Mouse (Mus musculus) thymus, postnatal 0 days (tissue): ENCODE measurements around the gene Pltp. TPM values are rescaled to one million over a fixed set of nuclear protein-coding genes. Genes with fewer than 3 reads are reported as not detected.
"Not testable (repeated sequence)": the region's sequence is repeated elsewhere in the genome, so short reads cannot be mapped to it uniquely, and the experiment has no call there.

Source experiments
- DNase-seq: peaks from one replicate; pipeline ENCODE4 v3.0.0-alpha.2; 2015; ENCODE audit warnings: low spot score
- polyA plus RNA-seq: library from polyadenylated mRNA; unstranded; fragments of >200 nt; fragmentation: Nextera tagmentation; extraction: Ambion mirVana; gene quantifications from 2 replicates; pipeline ENCODE4 v1.2.1, GENCODE M21; 2015

Gene Pltp
- polyA plus RNA-seq, 1 experiment from 2014 or later = 433 TPM

DNA sequence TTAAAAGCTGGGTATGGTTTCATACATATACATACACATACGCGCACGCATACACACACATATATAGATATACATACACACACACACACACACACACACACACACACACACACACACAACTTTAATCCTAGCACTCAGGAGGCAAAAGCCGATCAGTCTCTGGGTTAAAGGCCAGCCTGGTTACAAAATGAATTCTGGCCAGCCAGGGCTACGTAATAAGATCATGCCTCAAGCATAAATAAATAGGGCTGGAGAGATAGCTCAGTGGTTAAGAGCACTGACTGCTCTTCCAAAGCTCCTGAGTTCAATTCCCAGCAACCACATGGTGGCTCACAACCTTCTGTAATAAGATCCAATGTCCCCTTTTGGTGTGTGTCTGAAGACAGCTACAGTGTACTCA lies 1.9 kb downstream of the Pltp start:
- not testable (repeated sequence) for DNase-seq

DNA sequence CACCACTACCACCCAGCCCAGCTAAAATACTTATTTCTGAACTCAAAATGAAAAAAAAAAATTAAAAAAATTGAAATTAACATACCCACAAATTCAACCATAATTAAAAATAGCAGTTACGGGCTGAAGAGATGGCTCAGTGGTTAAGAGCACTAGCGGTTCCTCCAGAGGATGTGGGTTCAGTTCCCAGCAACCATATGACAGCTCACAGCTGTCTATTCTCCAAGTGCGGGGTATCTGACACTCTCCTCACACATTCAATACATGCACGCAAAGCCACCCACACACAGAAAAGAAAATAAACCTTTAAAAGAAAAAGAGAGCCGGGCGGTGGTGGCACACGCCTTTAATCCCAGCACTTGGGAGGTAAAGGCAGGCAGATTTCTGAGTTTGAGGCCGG lies 7.5 kb downstream of the Pltp start:
- peak; percentile 81 for DNase-seq

GRCm38 (mm10) chr2:164845782-164846181 lies 11.7 kb downstream of the Pltp start:
- DNase-seq = peak; percentile 25

DNA sequence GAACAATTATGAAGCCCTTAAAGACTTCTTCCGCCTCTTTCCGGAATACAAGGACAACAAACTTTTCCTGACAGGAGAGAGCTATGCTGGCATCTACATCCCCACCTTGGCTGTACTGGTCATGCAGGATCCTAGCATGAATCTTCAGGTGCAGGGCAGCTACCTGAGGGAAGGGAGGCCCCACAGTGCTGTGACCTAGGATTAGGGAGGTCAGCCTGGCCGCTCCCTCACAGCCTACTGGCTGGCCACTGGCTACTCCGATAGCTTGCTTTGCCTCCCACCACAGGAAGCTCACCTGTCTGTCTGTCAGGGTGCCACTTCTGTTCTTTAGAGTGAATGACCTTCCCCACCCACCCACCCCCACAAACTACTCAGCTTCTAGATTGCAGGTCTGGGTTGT lies 22.3 kb downstream of the Pltp start:
- DNase-seq = no peak

DNA sequence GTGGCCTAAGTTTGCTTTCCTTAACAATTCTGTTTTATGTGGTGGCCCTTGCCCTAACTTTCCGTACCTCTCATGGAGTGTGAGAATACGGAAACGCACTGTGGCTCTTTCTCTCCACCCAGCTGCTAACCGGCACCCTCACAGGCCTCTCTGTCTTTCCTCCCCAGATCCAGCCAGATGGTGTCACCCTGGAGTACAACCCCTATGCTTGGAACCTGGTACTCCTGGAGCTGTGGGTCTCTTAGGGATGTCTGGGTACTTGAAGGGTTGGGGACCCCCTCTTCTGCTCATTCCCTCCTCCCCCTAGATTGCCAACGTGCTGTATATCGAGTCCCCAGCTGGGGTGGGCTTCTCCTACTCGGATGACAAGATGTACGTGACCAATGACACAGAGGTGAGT lies 23.0 kb downstream of the Pltp start:
- peak; percentile 58 for DNase-seq

DNA sequence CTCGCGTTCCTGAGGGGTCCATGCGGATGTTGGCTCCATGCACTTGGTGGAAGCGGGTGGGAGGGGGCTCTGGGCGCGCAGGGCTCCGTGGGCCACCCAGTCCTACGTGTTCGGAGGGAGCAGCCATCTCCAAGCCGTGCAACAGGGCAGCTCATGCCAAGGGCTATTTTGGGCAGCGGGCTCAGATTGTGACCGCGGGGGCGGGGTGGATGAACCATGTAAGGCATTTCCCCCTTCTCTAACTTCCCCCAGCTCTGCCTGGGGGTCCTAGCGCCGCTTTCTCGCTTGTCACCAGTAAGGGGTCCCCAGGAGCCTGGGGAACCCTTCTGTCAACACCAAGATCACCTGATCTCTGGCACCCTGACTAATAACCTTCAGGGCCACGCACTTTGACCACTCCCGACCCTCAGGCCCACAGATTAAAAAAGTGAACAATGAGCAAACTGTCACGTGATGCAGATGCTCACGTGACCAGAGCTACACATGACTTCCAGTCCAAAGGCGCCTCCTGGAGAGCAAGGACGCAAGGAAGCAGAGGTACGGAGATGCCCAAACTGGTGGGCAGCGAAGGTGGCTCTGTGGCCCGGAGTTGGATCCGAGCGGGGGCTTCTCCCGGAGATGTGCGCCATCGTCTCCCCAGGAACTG lies 24.1 kb downstream of the Pltp start, which contains the start of gene Neurl2:
Gene Neurl2 (minus strand): TSS at position 143 of the 646 bp plus-strand sequence.
- DNase-seq = peak; percentile 89

- DNase-seq = peak; percentile 77
Measured at GRCm38 (mm10) chr2:164832748-164833301, 24.7 kb downstream of the Pltp start, which contains the start of gene Ctsa. Ctsa (plus strand) TSS chr2:164832873.

- no peak for DNase-seq
Measured at GRCm38 (mm10) chr2:164832032-164832747, 25.3 kb downstream of the Pltp start.

GRCm38 (mm10) chr2:164831029-164831428 lies 26.5 kb downstream of the Pltp start:
- DNase-seq = no peak

DNA sequence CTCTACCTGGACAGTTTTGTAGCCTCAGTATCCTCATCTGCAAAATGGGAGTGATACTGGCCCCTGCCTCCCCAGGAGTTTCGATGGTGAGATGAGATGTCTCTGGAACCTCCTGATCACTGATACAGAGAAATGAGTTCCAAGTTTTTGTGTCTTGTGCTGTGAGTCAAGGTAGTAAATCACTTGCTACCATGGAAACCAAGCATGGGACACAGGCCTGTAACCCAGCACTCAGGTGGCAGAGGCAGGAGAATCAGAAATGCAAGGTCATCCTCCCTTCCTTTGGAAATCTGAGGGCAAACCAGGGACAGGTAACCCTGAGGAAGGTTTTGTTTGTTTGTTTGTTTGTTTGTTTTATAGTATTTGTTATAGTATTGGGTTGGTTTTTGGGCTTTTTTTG lies 28.4 kb downstream of the Pltp start:
- DNase-seq = no peak

GRCm38 (mm10) chr2:164828437-164828836 lies 29.1 kb downstream of the Pltp start, which contains the start of gene Spata25:
Spata25 (minus strand) TSS chr2:164828537.
- DNase-seq = no peak

GRCm38 (mm10) chr2:164827146-164827850 lies 30.2 kb downstream of the Pltp start:
- no peak for DNase-seq

DNA sequence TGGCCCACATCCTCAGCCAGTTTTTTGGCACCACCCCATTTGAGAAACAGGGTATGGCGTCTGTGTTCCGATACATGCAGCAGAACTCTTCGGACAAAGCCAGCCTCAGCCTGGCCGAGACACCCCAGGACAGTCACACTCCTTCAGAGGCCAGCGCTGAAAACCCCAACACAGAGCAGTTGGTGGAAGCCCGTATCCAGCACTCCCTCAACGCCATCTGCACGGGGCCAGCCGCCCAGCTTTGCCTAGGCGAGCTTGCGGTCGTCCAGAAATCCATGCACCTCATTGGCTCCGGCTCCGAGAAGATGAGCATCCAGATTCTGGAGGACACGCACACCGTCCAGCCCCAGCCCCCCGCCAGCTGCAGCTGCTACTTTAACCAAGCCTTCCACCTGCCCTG lies 32.0 kb downstream of the Pltp start:
- no peak for DNase-seq

DNA sequence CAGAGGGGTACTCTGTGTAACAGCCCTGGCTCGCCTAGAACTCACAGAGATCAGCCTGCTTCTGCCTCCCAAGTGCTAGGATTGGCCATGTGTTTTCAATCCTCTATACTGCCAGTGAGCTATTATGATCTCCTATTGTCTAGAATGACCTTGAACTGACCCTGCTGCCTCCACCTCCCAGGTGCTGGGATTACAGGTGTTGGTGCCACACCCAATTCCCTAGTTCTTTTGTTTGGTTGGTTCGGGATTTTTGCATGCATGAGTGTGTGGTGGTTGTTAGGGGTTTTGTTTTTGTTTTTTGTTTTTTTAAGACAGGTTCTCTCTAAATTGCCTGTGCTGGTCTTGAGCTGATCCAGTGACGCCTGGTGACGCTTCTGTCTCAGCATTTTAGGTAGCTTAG lies 33.5 kb downstream of the Pltp start:
- DNase-seq = no peak

DNA sequence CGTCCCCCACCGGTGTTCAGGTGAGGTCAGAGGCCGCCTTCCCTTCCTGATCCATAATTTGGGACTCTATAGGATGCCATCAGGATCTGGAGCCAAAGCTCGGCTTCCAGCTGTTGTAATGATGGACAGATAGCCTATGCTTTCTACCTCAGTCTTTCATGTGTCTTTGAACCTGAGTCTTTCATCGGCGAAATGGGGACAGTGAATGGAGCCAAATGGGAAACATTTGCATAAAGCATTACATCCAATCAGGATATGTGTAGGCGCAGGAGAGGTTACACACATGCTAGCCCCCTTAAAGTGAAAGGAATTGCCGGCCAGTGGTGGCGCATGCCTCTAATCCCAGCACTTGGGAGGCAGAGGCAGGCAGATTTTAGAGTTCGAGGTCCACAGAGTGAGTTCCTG lies 34.3 kb downstream of the Pltp start:
- peak; percentile 34 for DNase-seq

DNA sequence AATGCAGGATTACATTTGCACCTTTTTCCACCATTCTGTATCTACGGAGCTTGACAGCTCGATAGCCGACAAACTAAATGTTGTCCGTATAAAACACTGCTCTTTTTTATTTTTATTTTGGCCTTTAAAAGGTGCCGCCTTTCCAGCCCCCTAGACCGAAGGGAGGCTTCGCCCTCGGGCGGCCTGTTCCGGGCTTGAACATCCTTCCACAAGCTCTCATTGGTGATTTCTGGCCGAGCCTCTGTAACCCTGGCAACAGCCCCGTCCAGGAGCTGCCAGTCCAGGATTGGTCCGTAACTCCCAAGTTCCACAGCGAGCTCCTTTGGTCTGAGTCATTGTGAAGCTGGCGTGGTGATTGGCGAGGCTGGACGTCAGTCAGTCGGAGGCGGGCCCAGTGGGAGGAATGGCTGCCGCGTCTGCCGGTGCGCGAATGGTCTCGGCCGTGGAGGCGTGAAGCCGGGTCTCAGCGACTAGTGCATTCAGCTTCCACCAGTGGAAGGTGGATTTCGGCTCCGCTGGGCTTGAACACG lies 34.8 kb downstream of the Pltp start, which contains the start of gene Zswim1:
Gene Zswim1 (plus strand): TSS at position 51 of the 530 bp plus-strand sequence.
- DNase-seq = peak; percentile 97

DNA sequence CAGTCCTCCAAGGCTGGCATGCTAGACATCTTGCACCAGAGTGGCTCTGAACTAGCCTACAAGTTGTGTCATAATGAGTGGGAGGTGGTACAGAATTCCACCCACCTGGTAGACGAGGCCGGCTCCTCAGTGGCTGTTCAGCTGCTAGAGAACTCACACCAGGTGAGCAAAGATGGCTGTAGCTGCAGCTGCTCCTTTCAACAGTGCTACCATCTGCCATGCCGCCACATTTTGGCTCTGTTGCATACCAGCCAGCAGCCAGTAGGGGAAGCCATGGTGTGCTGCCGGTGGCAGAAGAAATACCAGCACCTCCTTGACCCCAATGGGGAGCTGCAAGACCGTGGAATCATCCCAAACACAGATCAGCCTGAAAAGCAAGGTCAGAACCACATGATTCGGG lies 36.5 kb downstream of the Pltp start:
- no peak for DNase-seq

GRCm38 (mm10) chr2:164817703-164818102 lies 39.8 kb downstream of the Pltp start:
- DNase-seq = no peak

DNA sequence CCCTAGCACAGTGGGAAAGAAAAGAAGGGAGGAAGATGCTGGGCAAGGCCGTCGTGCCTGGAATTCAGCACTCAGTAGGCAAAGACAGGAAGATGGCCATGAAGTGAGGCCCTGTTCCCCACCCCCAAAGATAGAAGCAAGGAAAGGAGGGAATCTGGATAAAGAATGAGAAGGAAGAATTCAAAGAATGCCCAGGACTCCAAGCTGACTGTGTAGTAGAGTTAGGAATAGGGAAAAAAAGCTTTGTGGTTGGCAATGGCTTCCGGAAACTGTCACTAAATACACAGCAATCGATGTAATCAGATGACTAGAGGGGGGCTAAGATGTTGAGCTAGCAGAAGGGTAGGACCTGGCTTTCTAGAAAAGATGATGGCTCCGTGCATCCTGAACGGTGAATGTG lies 40.3 kb downstream of the Pltp start:
- no peak for DNase-seq

- no peak for DNase-seq
Measured at GRCm38 (mm10) chr2:164815821-164816220, 41.7 kb downstream of the Pltp start.

- no peak for DNase-seq
Measured at GRCm38 (mm10) chr2:164815348-164815747, 42.2 kb downstream of the Pltp start.
